Mouse (Mus musculus): ENCODE results near the gene Gm28038. TPM values are rescaled to one million over a fixed set of nuclear protein-coding genes. Genes with fewer than 3 reads are reported as not detected.

The Gm28038 gene
- not detected in 2 replicates for total RNA-seq (2023)

DNA sequence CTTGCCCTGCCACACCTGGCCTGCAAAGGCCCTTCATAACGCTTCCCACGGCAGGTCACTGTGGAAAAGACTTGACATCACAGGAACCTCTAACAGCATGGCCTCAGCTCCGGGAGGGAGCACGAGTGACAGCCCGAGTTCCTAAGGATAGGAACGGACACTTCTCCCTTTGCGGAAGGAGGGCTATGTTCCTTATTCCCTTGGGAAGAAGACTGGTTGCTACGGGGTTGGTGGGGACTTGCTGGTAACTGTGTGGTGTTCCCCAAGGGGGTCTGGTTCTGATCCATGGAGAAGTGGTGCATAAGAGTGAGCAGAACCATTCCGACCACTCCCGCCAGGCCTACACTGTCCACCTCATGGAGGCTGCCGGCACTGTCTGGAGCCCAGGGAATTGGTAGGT lies at the start of gene Gm28038:
Gm28038 (plus strand) TSS at position 301 of the 400 bp plus-strand sequence.

DNA sequence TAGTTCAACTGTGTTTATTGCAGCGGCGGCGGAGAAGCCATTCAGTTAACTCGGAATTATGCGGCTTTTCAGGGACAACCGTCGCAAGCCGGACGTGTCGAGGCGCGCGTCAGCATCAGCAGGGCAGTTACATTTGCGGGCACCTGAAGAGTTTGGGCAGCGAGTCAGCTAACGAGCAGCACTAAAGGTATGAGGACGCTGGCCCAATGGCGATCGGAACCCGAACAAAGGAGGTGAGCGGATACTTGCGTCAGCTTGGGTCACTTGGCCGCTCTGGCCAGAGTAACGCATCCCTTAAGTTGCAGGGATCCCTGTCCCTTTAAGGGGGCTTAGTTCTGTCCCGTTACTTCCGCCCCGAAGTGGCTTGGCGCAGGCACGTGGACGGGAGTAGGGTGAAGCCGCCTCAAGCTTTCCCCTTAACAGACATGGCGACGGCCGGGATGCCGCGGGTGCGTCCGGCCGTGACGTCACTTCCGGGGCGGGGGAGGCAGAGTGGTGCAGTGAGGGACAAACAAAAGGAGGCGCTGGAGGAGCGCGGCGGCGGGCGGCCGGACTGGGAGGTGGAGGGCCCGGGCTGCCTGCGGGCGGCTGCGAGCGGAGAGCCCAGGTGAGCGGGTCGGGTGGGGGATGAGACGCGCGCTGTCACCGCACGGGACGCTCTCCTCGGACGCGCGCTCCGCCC lies 43.5 kb upstream of the Gm28038 start, which contains the start of gene Lrrc8a:
Lrrc8a (plus strand) TSS at position 517 of the 682 bp plus-strand sequence.

DNA sequence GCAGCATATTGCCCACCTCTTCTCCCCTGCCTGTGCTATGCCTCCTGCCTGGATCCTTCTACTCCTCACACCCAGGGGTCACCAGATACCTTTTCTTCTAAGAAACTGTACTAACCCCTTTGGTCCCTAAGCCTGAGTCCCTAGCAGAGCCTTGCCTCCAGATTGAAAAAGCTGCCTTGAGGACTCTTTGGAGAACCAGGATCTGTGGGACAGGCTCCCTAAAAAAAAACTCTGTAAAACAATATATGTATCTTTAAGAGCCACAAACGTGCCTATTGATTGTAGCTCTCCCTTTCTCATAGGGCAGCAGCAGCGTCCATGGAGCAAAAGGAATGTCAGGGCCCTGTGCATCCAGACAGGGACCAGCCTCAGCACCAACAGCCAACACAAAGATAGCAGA lies 40.6 kb upstream of the Gm28038 start, which contains the start of gene Gm28035:
Gm28035 (plus strand) TSS at position 301 of the 400 bp plus-strand sequence.

GRCm38 (mm10) chr2:30265767-30266253 lies 15.0 kb upstream of the Gm28038 start, which contains the start of gene Phyhd1:
Phyhd1 (plus strand) TSS chr2:30266203.

DNA sequence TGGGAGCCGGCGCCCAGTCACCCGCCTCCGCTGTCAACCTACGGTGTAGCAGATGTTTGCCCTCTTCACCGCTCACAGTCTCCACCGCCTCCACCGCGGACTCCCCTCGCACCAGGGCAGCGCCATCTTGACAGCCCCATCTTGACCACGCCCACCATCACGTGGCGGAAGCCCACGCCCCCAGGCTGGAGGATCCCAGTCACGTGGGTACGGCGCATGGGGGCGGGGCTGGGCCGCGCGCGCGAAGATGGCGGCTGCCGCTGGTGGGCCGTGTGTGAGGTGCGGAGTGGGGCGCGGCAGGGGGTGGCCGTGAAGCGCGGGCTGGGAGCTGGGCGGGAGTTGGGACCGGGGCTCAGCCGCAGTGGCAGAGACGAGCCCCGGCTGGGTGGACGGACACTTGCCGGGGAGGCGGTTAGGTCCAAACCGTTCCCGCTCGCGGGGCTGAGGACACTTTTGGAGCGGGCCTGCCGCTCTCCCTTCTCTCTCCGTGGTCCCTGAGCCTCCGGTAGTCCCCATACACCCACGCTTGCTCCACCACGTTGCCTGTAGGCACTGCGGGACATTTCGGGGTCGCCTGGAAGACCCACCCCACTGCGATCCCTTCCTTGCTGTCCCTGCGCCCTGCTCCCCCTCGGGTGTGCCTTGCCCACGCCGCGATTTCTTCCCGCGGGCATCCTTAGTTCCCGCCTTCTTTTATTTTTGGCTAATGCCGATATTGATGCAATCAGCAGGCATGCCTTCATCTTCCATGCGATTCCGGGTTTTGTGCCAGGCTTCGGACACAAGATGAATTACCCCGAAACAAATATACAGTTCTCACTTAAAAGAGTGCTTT lies 5.6 kb downstream of the Gm28038 start, which contains the start of the genes Dolk and Nup188:
Dolk (minus strand) TSS at position 143 of the 835 bp plus-strand sequence.
Nup188 (plus strand) TSS at position 206 of the 835 bp plus-strand sequence.

Other genes starting within 250 kb of the Gm28038 start
- gene Wdr34, start 232.2 kb upstream of the Gm28038 start, total RNA-seq (2023), result 1.5 and 1.6 TPM in 2 replicates
- 91.9 and 105 TPM in 2 replicates for gene Set, start 223.7 kb upstream of the Gm28038 start, total RNA-seq (2023)
- gene Pkn3, start 203.4 kb upstream of the Gm28038 start, total RNA-seq (2023), result 3.2 and 5.1 TPM in 2 replicates
- 4.1 and 8.7 TPM in 2 replicates for gene Zdhhc12, start 187.4 kb upstream of the Gm28038 start, total RNA-seq (2023)
- 38.4 and 49.2 TPM in 2 replicates for gene Zer1, start 156.5 kb upstream of the Gm28038 start, total RNA-seq (2023)
- 41.9 and 47.4 TPM in 2 replicates for gene Tbc1d13, start 147.3 kb upstream of the Gm28038 start, total RNA-seq (2023)
- gene Endog, start 109.5 kb upstream of the Gm28038 start, total RNA-seq (2023), result 2.8 and 3.4 TPM in 2 replicates
- gene Spout1, start 102.6 kb upstream of the Gm28038 start, total RNA-seq (2023), result 6.7 and 7.5 TPM in 2 replicates
- gene Kyat1, start 75.2 kb upstream of the Gm28038 start, total RNA-seq (2023), result 1.7 and 2.7 TPM in 2 replicates
- 20.1 and 24.6 TPM in 2 replicates for gene Lrrc8a, start 43.3 kb upstream of the Gm28038 start, total RNA-seq (2023)
- gene Gm28035, start 40.5 kb upstream of the Gm28038 start, total RNA-seq (2023), result 0.19 TPM in 1 of 2 replicates, not detected in the other
- gene Phyhd1, start 14.8 kb upstream of the Gm28038 start, total RNA-seq (2023), result 1.8 and 2.8 TPM in 2 replicates
- 6.6 and 8.6 TPM in 2 replicates for gene Dolk, start 5.3 kb downstream of the Gm28038 start, total RNA-seq (2023)
- gene Nup188, start 5.4 kb downstream of the Gm28038 start, total RNA-seq (2023), result 17.5 and 23.0 TPM in 2 replicates
- gene Sh3glb2, start 78.3 kb downstream of the Gm28038 start, total RNA-seq (2023), result 14.6 and 14.7 TPM in 2 replicates
- 3.9 and 4.6 TPM in 2 replicates for gene Miga2, start 83.2 kb downstream of the Gm28038 start, total RNA-seq (2023)
- 12.6 TPM in 2 replicates for gene Dolpp1, start 111.2 kb downstream of the Gm28038 start, total RNA-seq (2023)
- gene Crat, start 134.8 kb downstream of the Gm28038 start, total RNA-seq (2023), result 26.9 and 34.8 TPM in 2 replicates
- gene Ptpa, start 135.0 kb downstream of the Gm28038 start, total RNA-seq (2023), result 65.6 and 98.9 TPM in 2 replicates
- gene Ier5l, start 193.2 kb downstream of the Gm28038 start, total RNA-seq (2023), result 1.4 and 2.5 TPM in 2 replicates

All from neutrophil, adult 65 days (primary cell).